Mouse (Mus musculus): ENCODE data around the gene Raly.

GRCm38 (mm10) chr2:154782856-154783650, 7.8 kb upstream of the Raly start:
- TF ChIP-seq CTCF (IDR thresholded peaks at IDR 0.05; ENCODE audit: low read depth): no peak
- no peak for TF ChIP-seq EP300 (IDR thresholded peaks at IDR 0.05; ENCODE audit: low read depth)
